Mouse (Mus musculus) forebrain, embryonic 16.5 days (tissue): ENCODE data around the gene Hes1. TPM values are rescaled to one million over a fixed set of nuclear protein-coding genes. Genes with fewer than 3 reads are reported as not detected.

ENCODE experiments used
- ATAC-seq: fragments of 200-750 bp; cut with Nextera tagmentation; 2 replicates; pipeline ENCODE4 v1.8.0; 2017; ENCODE audit warnings: mild to moderate bottlenecking, moderate library complexity
- H3K27ac ChIP-seq: fragments of 300-500 bp; sonication (generic); 2 replicates; pipeline ENCODE4 v1.5.1; 2014; ENCODE audit warnings: low read length, control low read depth
- H3K27me3 ChIP-seq: fragments of 300-500 bp; sonication (generic); replicated peaks from 2 replicates; pipeline ENCODE4 v1.6.1; 2014; ENCODE audit warnings: low read length; ENCODE audit not compliant: control insufficient read depth, insufficient read depth
- H3K36me3 ChIP-seq: fragments of 300-500 bp; sonication (generic); 2 replicates; pipeline ENCODE4 v1.6.1; 2014; ENCODE audit not compliant: control insufficient read depth, insufficient read depth
- H3K4me1 ChIP-seq: fragments of 300-500 bp; sonication (generic); replicated peaks from 2 replicates; pipeline ENCODE4 v1.6.1; 2014; ENCODE audit warnings: low read length; ENCODE audit not compliant: control insufficient read depth, insufficient read depth
- H3K4me2 ChIP-seq: fragments of 300-500 bp; sonication (generic); 2 replicates; pipeline ENCODE4 v1.6.1; 2014; ENCODE audit warnings: mild to moderate bottlenecking, low read length, control low read depth
- H3K4me3 ChIP-seq: fragments of 300-500 bp; sonication (generic); replicated peaks from 2 replicates; pipeline ENCODE4 v1.5.1; 2014; ENCODE audit warnings: mild to moderate bottlenecking, low read length, control low read depth
- H3K9ac ChIP-seq: fragments of 300-500 bp; sonication (generic); replicated peaks from 2 replicates; pipeline ENCODE4 v1.6.1; 2014; ENCODE audit warnings: low read depth, low read length, control low read depth
- H3K9me3 ChIP-seq: fragments of 300-500 bp; sonication (generic); 2 replicates; pipeline ENCODE4 v1.6.1; 2016; ENCODE audit warnings: low read length; ENCODE audit not compliant: control insufficient read depth
- WGBS: fragments of 180-500 bp; shearing (Covaris S2); extraction: QIAGEN DNeasy Blood & Tissue Kit; methylation state at CpG from one replicate; pipeline ENCODE4 v1.1.7; 2014; 5-methylcytosine and 5-hydroxymethylcytosine counted together
- polyA plus RNA-seq: library from polyadenylated mRNA; unstranded; fragments of >200 nt; fragmentation: Nextera tagmentation; extraction: Ambion mirVana; gene quantifications from 2 replicates; pipeline ENCODE4 v1.2.1, GENCODE M21; 2015

Hes1 gene
- polyA plus RNA-seq, 1 experiment from 2014 or later: 9.6 TPM

GRCm38 (mm10) chr16:30066184-30066851 lies 2.1 kb downstream of the Hes1 start:
- no peak for ATAC-seq
- H3K9ac ChIP-seq: peak overlapping the region; percentile 60
- H3K27ac ChIP-seq: peak overlapping the region; percentile 65
- H3K4me1 ChIP-seq: peaks cover 52% of the 10 kb centered on the region
- WGBS: under 1% methylated on average over 38 of the region's 38 CpGs
- H3K36me3 ChIP-seq: no peaks in the 10 kb centered on the region
- peaks cover 11% of the 10 kb centered on the region for H3K27me3 ChIP-seq
- no peaks in the 10 kb centered on the region for H3K9me3 ChIP-seq
- peak overlapping the region; percentile 59 for H3K4me3 ChIP-seq
- H3K4me2 ChIP-seq: peak overlapping the region; percentile 99

GRCm38 (mm10) chr16:30066852-30067301 lies 2.7 kb downstream of the Hes1 start:
- H3K9ac ChIP-seq: peak overlapping the region; percentile 60
- peak; percentile 4 for ATAC-seq
- H3K4me3 ChIP-seq: peak overlapping the region; percentile 59
- no peaks in the 10 kb centered on the region for H3K9me3 ChIP-seq
- peaks cover 52% of the 10 kb centered on the region for H3K4me1 ChIP-seq
- no peaks in the 10 kb centered on the region for H3K36me3 ChIP-seq
- under 1% methylated on average over 38 of the region's 46 CpGs for WGBS
- peak overlapping the region; percentile 65 for H3K27ac ChIP-seq
- peak overlapping the region; percentile 99 for H3K4me2 ChIP-seq
- peaks cover 10% of the 10 kb centered on the region for H3K27me3 ChIP-seq

- 2% methylated on average over 36 of the region's 36 CpGs for WGBS
- H3K27ac ChIP-seq: no peak overlapping the region
- peaks cover 9% of the 10 kb centered on the region for H3K27me3 ChIP-seq
- H3K9me3 ChIP-seq: no peaks in the 10 kb centered on the region
- H3K9ac ChIP-seq: 0 out of 2 replicates have a peak overlapping the region, but pooled peaks have one; percentile 1
- peak overlapping the region; percentile 42 for H3K4me2 ChIP-seq
- no peak for ATAC-seq
- peak overlapping the region; percentile 25 for H3K4me3 ChIP-seq
- no peaks in the 10 kb centered on the region for H3K36me3 ChIP-seq
- peaks cover 47% of the 10 kb centered on the region for H3K4me1 ChIP-seq
Measured at GRCm38 (mm10) chr16:30068041-30069020, 4.1 kb downstream of the Hes1 start.

GRCm38 (mm10) chr16:30069580-30069949 lies 5.4 kb downstream of the Hes1 start:
- Histone ChIP-seq H3K27me3 (peaks cover 9% of the 10 kb centered on the region), H3K9ac (peak overlapping the region; percentile 70)
- no peak for ATAC-seq

GRCm38 (mm10) chr16:30069950-30070770 lies 6.0 kb downstream of the Hes1 start:
- peaks cover 6% of the 10 kb centered on the region for H3K27me3 ChIP-seq
- H3K4me3 ChIP-seq: peak overlapping the region; percentile 57
- H3K9me3 ChIP-seq: no peaks in the 10 kb centered on the region
- ATAC-seq: peak; percentile 65
- peak overlapping the region; percentile 70 for H3K9ac ChIP-seq
- H3K36me3 ChIP-seq: no peaks in the 10 kb centered on the region
- H3K4me1 ChIP-seq: peaks cover 39% of the 10 kb centered on the region
- H3K27ac ChIP-seq: peak overlapping the region; percentile 61
- under 1% methylated on average over 50 of the region's 82 CpGs for WGBS
- H3K4me2 ChIP-seq: peak overlapping the region; percentile 97

More at GRCm38 (mm10) chr16:30069580-30069949, 5.4 kb downstream of the Hes1 start:
- Histone ChIP-seq H3K4me2 (peak overlapping the region; percentile 97), H3K27ac (peak overlapping the region; percentile 61; the same call in 1 of the 2 replicates), H3K9me3 (no peaks in the 10 kb centered on the region), H3K36me3 (no peaks in the 10 kb centered on the region), H3K4me3 (peak overlapping the region; percentile 57), H3K4me1 (peaks cover 40% of the 10 kb centered on the region)
- 3% methylated on average over 4 of the region's 4 CpGs for WGBS

GRCm38 (mm10) chr16:30070771-30071191 lies 6.6 kb downstream of the Hes1 start:
- H3K27me3 ChIP-seq: peaks cover 4% of the 10 kb centered on the region
- peak overlapping the region; percentile 53 for H3K27ac ChIP-seq
- WGBS: 6% methylated on average over 12 of the region's 12 CpGs
- no peak for ATAC-seq
- H3K9me3 ChIP-seq: no peaks in the 10 kb centered on the region
- peak overlapping the region; percentile 57 for H3K4me3 ChIP-seq
- H3K4me2 ChIP-seq: peak overlapping the region; percentile 97
- H3K36me3 ChIP-seq: no peaks in the 10 kb centered on the region
- peak overlapping the region; percentile 70 for H3K9ac ChIP-seq
- peaks cover 37% of the 10 kb centered on the region for H3K4me1 ChIP-seq

- Histone ChIP-seq H3K27ac (no peak overlapping the region), H3K27me3 (peaks cover 4% of the 10 kb centered on the region), H3K4me3 (no peak overlapping the region), H3K4me2 (no peak overlapping the region), H3K36me3 (no peaks in the 10 kb centered on the region), H3K9ac (no peak overlapping the region), H3K9me3 (no peaks in the 10 kb centered on the region), H3K4me1 (peaks cover 16% of the 10 kb centered on the region)
- 82% methylated on average over 1 of the region's 1 CpGs for WGBS
- ATAC-seq: no peak
Measured at GRCm38 (mm10) chr16:30073317-30073716, 9.1 kb downstream of the Hes1 start.

GRCm38 (mm10) chr16:30081498-30081897 lies 17.3 kb downstream of the Hes1 start:
- no peak for ATAC-seq
- Histone ChIP-seq H3K9ac (no peak overlapping the region), H3K4me3 (no peak overlapping the region), H3K36me3 (no peaks in the 10 kb centered on the region), H3K9me3 (no peaks in the 10 kb centered on the region), H3K4me2 (no peak overlapping the region), H3K27me3 (no peaks in the 10 kb centered on the region), H3K4me1 (no peaks in the 10 kb centered on the region), H3K27ac (no peak overlapping the region)
- 75% methylated on average over 4 of the region's 4 CpGs for WGBS
